Mouse (Mus musculus): ENCODE data around the gene Gm8246.
"Not testable (repeated sequence)": the region's sequence is repeated elsewhere in the genome, so short reads cannot be mapped to it uniquely, and the experiment has no call there.

The Gm8246 gene

DNA sequence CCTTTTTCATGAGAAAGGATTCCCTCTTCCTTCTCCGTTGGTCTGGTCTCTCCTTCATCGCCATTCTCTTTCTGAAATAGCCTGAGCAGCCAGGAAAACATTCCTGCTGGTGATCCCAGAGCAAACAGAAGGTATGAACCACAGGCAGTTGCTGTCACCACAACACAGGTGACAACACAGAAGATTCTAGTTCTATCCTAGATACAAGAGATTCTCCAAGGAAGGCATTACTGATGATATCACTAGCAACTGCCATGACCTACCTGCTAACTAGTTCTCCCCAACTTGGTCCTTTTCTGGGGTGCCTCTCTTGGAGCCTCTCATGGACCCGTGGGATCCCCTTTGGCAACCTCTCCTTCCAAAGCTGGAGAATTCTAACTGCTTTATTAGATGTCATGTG lies at the start of gene Gm8246:
TSS of gene Gm8246 (minus strand) at position 101 of the 400 bp plus-strand sequence.
- DNase-seq (ENCODE audit: low spot score in 2 of 2) = not testable (repeated sequence)

DNA sequence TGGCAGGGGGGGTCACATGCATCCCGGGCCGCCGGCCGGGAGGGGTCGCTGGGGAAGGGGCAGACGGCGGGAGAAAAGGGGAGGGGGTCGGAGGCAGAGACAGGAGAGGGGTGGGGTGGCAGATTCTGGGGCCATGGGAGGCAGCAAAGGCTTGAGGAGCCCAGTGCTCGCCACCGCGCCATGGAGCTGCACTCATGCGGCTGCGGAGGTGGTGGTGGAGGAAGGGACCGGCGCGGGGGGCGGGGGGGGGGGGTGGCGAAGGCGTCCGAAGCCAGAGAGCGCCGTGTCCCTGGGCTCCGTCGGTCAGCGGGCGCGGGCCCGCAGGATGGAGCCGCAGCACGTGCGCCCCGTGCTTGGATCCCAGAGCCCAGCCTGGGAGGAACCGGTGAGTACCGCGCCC lies 23.7 kb upstream of the Gm8246 start, which contains the start of gene Gm3488:
TSS of gene Gm3488 (plus strand) at position 301 of the 400 bp plus-strand sequence.
- not testable (repeated sequence) for DNase-seq (ENCODE audit: low spot score in 2 of 2)

DNA sequence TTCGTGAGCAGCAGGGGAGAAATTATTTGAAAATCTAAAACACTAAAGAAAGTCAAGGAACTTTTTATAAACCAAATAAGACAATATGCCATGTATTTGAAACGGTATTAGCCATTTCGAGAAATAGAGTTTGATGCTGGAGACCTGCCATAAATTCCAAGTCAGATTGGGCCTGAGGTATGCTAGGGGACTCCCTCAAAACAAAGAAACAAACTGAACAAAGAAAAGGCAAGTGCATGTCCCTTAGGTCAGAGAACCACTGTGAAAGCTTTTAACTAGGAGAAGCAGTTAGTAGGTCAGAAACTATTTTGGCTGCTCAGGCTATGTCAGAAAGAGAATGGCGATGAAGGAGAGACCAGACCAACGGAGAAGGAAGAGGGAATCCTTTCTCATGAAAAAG lies 6.3 kb upstream of the Gm8246 start, which contains the start of gene Gm3187:
TSS of gene Gm3187 (plus strand) at position 301 of the 400 bp plus-strand sequence.
- not testable (repeated sequence) for DNase-seq (ENCODE audit: low spot score in 2 of 2)

DNA sequence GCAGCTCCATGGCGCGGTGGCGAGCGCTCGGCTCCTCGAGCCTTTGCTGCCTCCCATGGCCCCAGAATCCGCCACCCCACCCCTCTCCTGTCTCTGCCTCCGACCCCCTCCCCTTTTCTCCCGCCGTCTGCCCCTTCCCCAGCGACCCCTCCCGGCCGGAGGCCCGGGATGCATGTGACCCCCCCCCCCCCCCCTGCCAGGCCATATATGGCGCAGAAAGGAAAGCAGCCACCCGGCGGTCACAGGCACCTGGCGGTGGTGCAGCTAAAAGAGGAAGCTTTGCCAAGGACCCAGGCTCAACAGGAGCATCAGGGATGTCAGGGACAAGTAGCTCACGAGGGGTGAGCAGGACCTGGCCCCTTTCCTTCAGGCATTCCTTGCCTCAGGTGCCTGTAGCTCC lies 17.2 kb downstream of the Gm8246 start:
- not testable (repeated sequence) for DNase-seq (ENCODE audit: low spot score in 2 of 2)

DNA sequence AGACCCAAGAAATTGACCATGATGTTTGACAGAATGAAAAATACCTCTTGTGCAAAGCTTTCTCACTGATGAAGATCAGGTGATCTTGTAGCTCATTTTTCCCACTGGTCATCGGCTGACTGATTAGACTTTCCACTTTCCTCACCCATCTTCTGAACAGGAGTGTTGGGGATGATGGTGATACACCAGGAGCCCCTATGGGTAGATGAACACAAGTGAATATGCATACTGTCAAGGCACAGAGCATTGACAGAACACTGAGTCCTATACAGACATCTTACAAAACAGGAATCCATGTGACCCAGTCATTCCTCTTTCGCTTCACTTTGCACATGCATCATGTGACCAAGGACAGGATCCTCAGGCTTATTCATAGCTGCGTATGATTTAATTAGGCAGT lies 22.3 kb downstream of the Gm8246 start, which contains the start of gene Gm3194:
TSS of gene Gm3194 (minus strand) at position 101 of the 400 bp plus-strand sequence.
- not testable (repeated sequence) for DNase-seq (ENCODE audit: low spot score in 2 of 2)
